Mouse (Mus musculus) gastrocnemius, adult 2 months (tissue): ENCODE data around the gene Ostm1. TPM values are rescaled to one million over a fixed set of nuclear protein-coding genes. Genes with fewer than 3 reads are reported as not detected.

Experiments used
- DNase-seq: peaks from one replicate; pipeline ENCODE4 v3.0.0; 2022
- H3K27ac ChIP-seq: fragments of 200-600 bp; 2 replicates; pipeline ENCODE4 v1.8.1; 2022; ENCODE audit warnings: mild to moderate bottlenecking
- H3K4me3 ChIP-seq: fragments of 200-600 bp; 2 replicates; pipeline ENCODE4 v1.8.1; 2022; ENCODE audit warnings: mild to moderate bottlenecking, moderate library complexity
- CTCF ChIP-seq: fragments of 200-600 bp; IDR thresholded peaks from 2 replicates; pipeline ENCODE4 v1.8.1; 2022; ENCODE audit warnings: antibody characterized with exemption, mild to moderate bottlenecking, moderate library complexity
- intact Hi-C: fragments of 180-260 bp; cut with DNase I; formaldehyde crosslinking; loops from one replicate; pipeline ENCODE4 v1.15.1; 2025
- total RNA-seq, 2 experiments: library from RNA; stranded (reverse); gene quantifications; 2 replicates each; pipeline ENCODE4 v1.2.3; 2021

The Ostm1 gene
- total RNA-seq, 2 experiments from 2014 or later = 14.7 to 22.2 TPM

- DNase-seq = no peak
- intact Hi-C loops = no loop called here
Observed at GRCm38 (mm10) chr10:42679586-42679985, 96.0 kb downstream of the Ostm1 start.

GRCm38 (mm10) chr10:42680582-42681001, 97.0 kb downstream of the Ostm1 start:
- H3K27ac ChIP-seq = no peak overlapping the region
- TF ChIP-seq CTCF = no peak
- peak overlapping the region; percentile 99; the same call in 1 of the 2 replicates for H3K4me3 ChIP-seq
- no peak for DNase-seq
- intact Hi-C loops = no loop called here

More at GRCm38 (mm10) chr10:42679586-42679985, 96.0 kb downstream of the Ostm1 start:
- Histone ChIP-seq H3K27ac (peak overlapping the region; percentile 93), H3K4me3 (peak overlapping the region; percentile 99)
- TF ChIP-seq CTCF = no peak

- intact Hi-C loops = no loop called here
- Histone ChIP-seq H3K27ac (no peak overlapping the region), H3K4me3 (no peak overlapping the region)
- no peak for DNase-seq
- no peak for TF ChIP-seq CTCF
Observed at GRCm38 (mm10) chr10:42682421-42682820, 98.8 kb downstream of the Ostm1 start.

- no peak for TF ChIP-seq CTCF
- intact Hi-C loops = no loop called here
Observed at GRCm38 (mm10) chr10:42687873-42688272, 104.3 kb downstream of the Ostm1 start.

GRCm38 (mm10) chr10:42689694-42690093, 106.1 kb downstream of the Ostm1 start:
- Histone ChIP-seq H3K4me3 (no peak overlapping the region), H3K27ac (no peak overlapping the region)
- TF ChIP-seq CTCF = no peak
- DNase-seq = no peak
- intact Hi-C loops = loop anchor here (10.0 kb wide), 1 partner anchor 255 kb away; no protein-coding TSS in a partner anchor

More at GRCm38 (mm10) chr10:42687873-42688272, 104.3 kb downstream of the Ostm1 start:
- no peak overlapping the region for H3K4me3 ChIP-seq
- DNase-seq = no peak
- H3K27ac ChIP-seq = no peak overlapping the region

- intact Hi-C loops = loop anchor here (10.0 kb wide), 1 partner anchor 254 kb away; no protein-coding TSS in a partner anchor
- Histone ChIP-seq H3K27ac (no peak overlapping the region), H3K4me3 (no peak overlapping the region)
- no peak for TF ChIP-seq CTCF
- no peak for DNase-seq
Observed at GRCm38 (mm10) chr10:42690233-42691028, 106.8 kb downstream of the Ostm1 start.

GRCm38 (mm10) chr10:42691051-42691450, 107.4 kb downstream of the Ostm1 start:
- TF ChIP-seq CTCF = no peak
- DNase-seq = no peak
- no peak overlapping the region for H3K4me3 ChIP-seq
- H3K27ac ChIP-seq = no peak overlapping the region
- intact Hi-C loops = loop anchor here (10.0 kb wide), 1 partner anchor 254 kb away; no protein-coding TSS in a partner anchor

- TF ChIP-seq CTCF = no peak
- intact Hi-C loops = loop anchor here (10.0 kb wide), 1 partner anchor 253 kb away; no protein-coding TSS in a partner anchor
- Histone ChIP-seq H3K4me3 (no peak overlapping the region), H3K27ac (no peak overlapping the region)
- no peak for DNase-seq
Observed at GRCm38 (mm10) chr10:42692095-42692494, 108.5 kb downstream of the Ostm1 start.

GRCm38 (mm10) chr10:42692794-42693193, 109.2 kb downstream of the Ostm1 start:
- Histone ChIP-seq H3K4me3 (no peak overlapping the region), H3K27ac (no peak overlapping the region)
- intact Hi-C loops = loop anchor here (10.0 kb wide), 1 partner anchor 252 kb away; no protein-coding TSS in a partner anchor
- TF ChIP-seq CTCF = no peak
- no peak for DNase-seq

GRCm38 (mm10) chr10:42693482-42693881, 109.9 kb downstream of the Ostm1 start:
- no peak for DNase-seq
- peak; percentile 2; the same call in 1 of the 2 replicates for TF ChIP-seq CTCF
- intact Hi-C loops = loop anchor here (10.0 kb wide), 1 partner anchor 251 kb away; no protein-coding TSS in a partner anchor
- Histone ChIP-seq H3K4me3 (no peak overlapping the region), H3K27ac (no peak overlapping the region)

GRCm38 (mm10) chr10:42696361-42696760, 112.7 kb downstream of the Ostm1 start:
- no peak for DNase-seq
- Histone ChIP-seq H3K27ac (no peak overlapping the region), H3K4me3 (no peak overlapping the region)
- no peak for TF ChIP-seq CTCF
- intact Hi-C loops = loop anchor here (10.0 kb wide), 1 partner anchor 248 kb away; no protein-coding TSS in a partner anchor

GRCm38 (mm10) chr10:42697007-42697406, 113.4 kb downstream of the Ostm1 start:
- intact Hi-C loops = loop anchor here (10.0 kb wide), 1 partner anchor 248 kb away; no protein-coding TSS in a partner anchor
- TF ChIP-seq CTCF = peak; percentile 83
- H3K27ac ChIP-seq = no peak overlapping the region

GRCm38 (mm10) chr10:42698375-42698774, 114.8 kb downstream of the Ostm1 start:
- no peak for TF ChIP-seq CTCF
- intact Hi-C loops = loop anchor here (10.0 kb wide), 1 partner anchor 246 kb away; no protein-coding TSS in a partner anchor
- no peak for DNase-seq
- Histone ChIP-seq H3K4me3 (no peak overlapping the region), H3K27ac (no peak overlapping the region)

More at GRCm38 (mm10) chr10:42697007-42697406, 113.4 kb downstream of the Ostm1 start:
- no peak overlapping the region for H3K4me3 ChIP-seq
- peak; percentile 68 for DNase-seq
